Comparison of ENCODE assay signal across 26 mouse cellular contexts in the genomic region with DNA sequence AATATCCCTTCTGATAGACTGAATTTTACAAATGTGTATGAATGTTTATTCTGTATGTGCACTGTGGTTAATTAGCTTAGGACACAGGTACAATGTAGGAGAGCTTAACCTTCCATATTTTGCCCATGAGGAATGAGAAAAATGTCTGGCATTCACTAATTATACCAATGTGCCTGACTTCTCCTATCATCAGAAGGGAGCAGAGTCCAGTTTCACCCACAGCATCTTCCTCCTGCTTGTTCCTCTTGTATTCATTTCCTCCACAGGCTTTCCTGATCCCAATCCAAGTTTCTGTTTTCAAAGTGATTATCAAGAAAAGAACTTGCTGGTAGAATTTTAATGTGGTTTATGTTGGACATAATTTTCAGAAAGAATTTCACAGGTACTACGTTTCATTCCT.
A peak's percentile ranks its signal among the peaks of the same experiment; 100 is the strongest.
DNase-seq lines count a peak whose midpoint lies in the region; ATAC-seq and TF ChIP-seq lines count a peak whose summit lies in the region.
"Had no signal": no experiment of that assay in that cellular context is flagged by ENCODE, and none has a peak within 500 bp of the region (broad histone marks: within the 10 kb centered on the region; RNA-seq: fewer than 3 reads in every experiment).

No protein-coding gene starts in this region.

- H3K4me1 ChIP-seq in kidney, adult 2 months (ENCODE audit: control insufficient read depth, insufficient read depth, low read length) = no peaks in the 10 kb centered on the region
- H3K4me1 ChIP-seq: embryonic facial prominence, embryonic 13.5 days; embryonic facial prominence, embryonic 15.5 days; forebrain, embryonic 10.5 days; forebrain, embryonic 12.5 days had no signal

- no peak overlapping the region for H3K27ac ChIP-seq in kidney, adult 2 months (ENCODE audit: insufficient read depth, low read depth, low read length)
- H3K27ac ChIP-seq: embryonic facial prominence, embryonic 13.5 days; embryonic facial prominence, embryonic 15.5 days; forebrain, embryonic 10.5 days; forebrain, embryonic 12.5 days had no signal

- CTCF ChIA-PET in Patski (lab: Charles Lee) = no interaction called here

- no peak overlapping the region for H3K4me3 ChIP-seq in kidney, adult 2 months (ENCODE audit: insufficient read depth, low read depth, low read length)
- H3K4me3 ChIP-seq: embryonic facial prominence, embryonic 13.5 days; embryonic facial prominence, embryonic 15.5 days; erythroblast, embryonic 14.5 days; forebrain, embryonic 10.5 days; forebrain, embryonic 12.5 days had no signal

- TF ChIP-seq POLR2A in kidney, adult 2 months (IDR thresholded peaks at IDR 0.05; ENCODE audit: low read depth, low read length) = no peak

- DNase-seq in kidney, adult 2 months = peak; percentile 21
- no peak for DNase-seq in kidney, postnatal 14 days
- DNase-seq in Muller cell, postnatal 12 days (ENCODE audit: inconsistent ontology term) = peak; percentile 67
- DNase-seq in Patski (ENCODE audit: low read depth, low spot score) = no peak
- no peak for DNase-seq in layer of hippocampus, adult 8-10 months (ENCODE audit: low spot score in 2 of 2)
- DNase-seq: adrenal gland, adult 2 months; adrenal gland, postnatal 10 days; adrenal gland, postnatal 25 days; B cell, adult 2 months; cerebellum, adult 11 months; cerebellum, adult 18-20 months; cerebellum, adult 8-10 months; cerebellum, adult 9-11 months; cerebellum, postnatal 14 days; cerebellum, postnatal 36 days; embryo, embryonic 11 days had no signal

- no peak for TF ChIP-seq CTCF in kidney, adult 2 months (conservative IDR thresholded peaks at IDR 0.05; ENCODE audit: insufficient read depth, insufficient read length, low read depth, low read length)
- no peak for TF ChIP-seq CTCF in Patski (IDR thresholded peaks at IDR 0.05)

- 37% methylated on average over 1 of the region's 1 CpGs for WGBS in kidney, adult 2 months

- H3K36me3 ChIP-seq in kidney, adult 2 months (ENCODE audit: control insufficient read depth, insufficient read depth, low read length) = no peaks in the 10 kb centered on the region
- H3K36me3 ChIP-seq: embryonic facial prominence, embryonic 13.5 days; embryonic facial prominence, embryonic 15.5 days; forebrain, embryonic 10.5 days; forebrain, embryonic 12.5 days; G1E had no signal

- in situ Hi-C loops in Patski (cut with MboI; ENCODE audit: low pct_unique_long_range_greater_than_20kb) = no loop called here

- POLR2A ChIA-PET in Patski (lab: Charles Lee) = no interaction called here

- H3K27me3 ChIP-seq in kidney, adult 2 months (replicated peaks; ENCODE audit: control insufficient read depth, insufficient read depth, low read length) = no peaks in the 10 kb centered on the region
- H3K27me3 ChIP-seq in Patski = peaks cover 21% of the 10 kb centered on the region
- H3K27me3 ChIP-seq: CH12.LX; embryonic facial prominence, embryonic 13.5 days; embryonic facial prominence, embryonic 15.5 days; forebrain, embryonic 12.5 days had no signal

- ATAC-seq in Patski = peak; percentile 82
- ATAC-seq: CD4-positive, CD25-positive, alpha-beta regulatory T cell, adult 4 months; forebrain, embryonic 14.5 days; forebrain, embryonic 16.5 days had no signal

Comparison
In these comparisons a context has a peak if more than half of its experiments do, and no peak if none do; other contexts are left out.
1. DNase-seq: peak in kidney, adult 2 months (single experiment) and Muller cell, postnatal 12 days (single experiment); none in kidney, postnatal 14 days (single experiment), Patski (single experiment) and layer of hippocampus, adult 8-10 months (0 of 2).